Mouse (Mus musculus) spleen, adult 2 months (tissue): ENCODE data around the gene Atp2c2.

Experiments
- CTCF ChIP-seq: fragments of 200-500 bp; IDR thresholded peaks from 2 replicates; pipeline ENCODE4 v1.5.1; 2011; ENCODE audit warnings: mild to moderate bottlenecking, inconsistent platforms; ENCODE audit not compliant: insufficient read depth, insufficient read length, insufficient replicate concordance; ENCODE audit errors: extremely low read depth
- POLR2A ChIP-seq: fragments of 200-500 bp; IDR thresholded peaks from 2 replicates; pipeline ENCODE4 v1.6.1; 2011; ENCODE audit warnings: low read depth, low read length, inconsistent platforms

- TF ChIP-seq CTCF (no peak), POLR2A (no peak)
These were observed 95.8 kb downstream of the Atp2c2 start for GRCm38 (mm10) chr8:119795651-119796050.
